Mouse (Mus musculus) heart, postnatal 14 days (tissue): ENCODE results near the gene Rnf186. TPM values are rescaled to one million over a fixed set of nuclear protein-coding genes. Genes with fewer than 3 reads are reported as not detected.

Source experiments
- DNase-seq, 2 experiments: peaks; one replicate each; pipeline ENCODE4 v3.0.0; 2021 to 2022
- intact Hi-C: fragments of 180-260 bp; cut with DNase I; formaldehyde crosslinking; loops from one replicate; pipeline ENCODE4 v1.15.1; 2025
- long read RNA-seq, 2 experiments: library from polyadenylated mRNA; stranded (forward); transcript quantifications; one replicate each; pipeline ENCODE4 v2.0.0; 2021
- total RNA-seq, 2 experiments: library from RNA; stranded (reverse); gene quantifications; 2 replicates each; pipeline ENCODE4 v1.2.3; 2021

The Rnf186 gene
- total RNA-seq: under 1 TPM in 1 of 2 experiments, not detected in 1; 0.22 TPM
- long read RNA-seq, experiment 1: 0 reads
- long read RNA-seq, experiment 2: 0 reads

DNA sequence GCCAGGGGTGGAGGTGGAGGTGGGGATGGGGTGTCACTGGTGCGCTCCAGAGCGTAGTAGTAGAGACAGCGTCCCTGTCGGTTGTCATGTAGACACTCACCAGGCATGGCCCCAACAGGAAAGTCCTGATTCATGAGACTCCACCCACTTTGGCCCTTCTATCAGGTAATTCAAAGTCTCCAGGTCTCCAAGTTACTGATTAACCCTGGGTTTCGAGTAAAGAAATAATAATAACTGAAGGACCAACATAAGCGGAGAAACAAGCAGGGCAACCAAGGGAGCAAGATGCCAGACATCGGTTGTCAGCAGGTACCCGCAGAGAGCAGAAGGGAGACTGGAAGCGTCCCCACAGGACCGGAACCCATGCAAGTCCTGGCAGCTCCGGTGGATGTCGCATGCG, at the start of gene Rnf186:
Rnf186 (plus strand) TSS at position 247 of the 400 bp plus-strand sequence.
- DNase-seq: no peak
- intact Hi-C loops: no loop called here

DNA sequence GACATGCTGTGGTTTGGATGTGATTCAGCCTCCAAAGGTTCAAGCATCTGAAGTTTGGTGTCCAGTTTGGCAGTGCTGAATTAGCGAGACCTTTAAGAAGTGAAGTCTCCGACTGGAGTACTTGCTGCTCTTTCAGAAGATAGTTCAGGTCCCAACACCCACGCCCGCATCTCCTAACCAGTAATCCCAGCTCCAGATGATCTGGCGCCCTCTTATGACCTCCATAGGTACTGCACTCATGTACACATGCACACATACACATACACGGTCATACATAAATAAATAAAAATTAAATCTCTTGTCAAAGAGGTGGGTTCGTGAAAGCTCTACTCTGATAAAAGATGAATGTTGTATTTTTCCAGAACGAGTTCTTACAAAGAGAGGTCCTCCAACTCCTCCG, 49.6 kb upstream of the Rnf186 start:
- intact Hi-C loops: no loop called here
- DNase-seq: no peak

DNA sequence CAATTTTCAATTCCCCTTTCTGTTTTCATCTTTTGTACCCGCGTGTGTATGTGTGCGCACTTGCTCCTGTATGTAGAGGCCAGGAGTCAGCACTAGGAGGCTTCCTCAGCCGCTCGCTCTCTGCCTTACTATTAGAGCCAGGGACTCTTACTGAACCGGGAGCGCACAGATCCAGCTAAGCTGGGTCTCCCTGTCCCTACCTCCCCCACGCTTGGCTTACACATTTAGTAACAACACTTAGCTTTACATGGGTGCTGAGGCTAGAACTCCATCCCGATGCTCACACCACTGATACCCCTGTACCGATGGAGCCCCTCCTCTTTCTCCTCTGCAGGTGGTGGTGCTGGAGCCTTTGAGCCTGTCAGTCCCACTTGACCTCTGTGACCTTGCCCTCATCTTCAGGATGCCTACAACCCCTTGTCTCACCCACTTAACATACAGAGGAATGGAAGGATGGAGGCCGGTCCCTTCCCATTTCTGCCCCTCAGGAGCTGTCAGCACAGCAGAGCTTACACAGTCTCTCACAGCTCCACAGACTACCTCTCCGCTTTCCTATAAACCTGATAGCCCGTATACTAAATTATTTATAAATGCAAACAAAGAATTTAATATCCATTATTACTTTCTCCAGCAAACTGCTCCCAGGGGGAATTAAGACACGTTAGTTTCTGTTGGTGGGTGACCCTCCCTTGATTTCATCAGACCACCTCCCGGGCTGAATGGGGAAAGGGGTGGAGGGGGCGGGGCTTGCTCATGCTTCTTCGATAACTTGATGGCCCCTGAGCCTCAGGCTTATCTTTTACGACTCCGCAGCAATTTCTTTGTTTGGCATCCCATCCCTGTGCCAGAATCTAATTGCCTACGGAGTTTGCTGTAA, 45.4 kb upstream of the Rnf186 start:
- intact Hi-C loops: loop anchor here (2.0 kb wide), 3 partner anchors 49 to 157 kb away; no protein-coding TSS in a partner anchor

DNA sequence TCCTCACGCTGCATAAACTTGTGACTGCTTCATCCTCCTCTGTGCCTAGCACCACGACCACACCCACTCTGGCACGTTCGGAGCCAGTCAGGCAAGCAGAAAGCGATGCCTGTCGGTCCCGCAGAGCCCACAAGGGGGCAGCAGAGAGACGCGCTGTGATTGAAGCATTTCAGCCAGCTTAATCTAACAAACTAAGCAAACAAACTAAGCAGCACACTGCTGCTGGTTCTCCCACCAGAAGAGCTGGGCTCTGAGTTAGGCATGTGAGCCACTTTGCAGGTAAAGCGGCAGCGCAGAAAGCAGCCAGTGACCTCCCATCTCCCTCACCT, 44.8 kb upstream of the Rnf186 start:
- DNase-seq: peak; percentile 96 to 99

More for the DNA sequence above, 45.4 kb upstream of the Rnf186 start:
- no peak for DNase-seq

DNA sequence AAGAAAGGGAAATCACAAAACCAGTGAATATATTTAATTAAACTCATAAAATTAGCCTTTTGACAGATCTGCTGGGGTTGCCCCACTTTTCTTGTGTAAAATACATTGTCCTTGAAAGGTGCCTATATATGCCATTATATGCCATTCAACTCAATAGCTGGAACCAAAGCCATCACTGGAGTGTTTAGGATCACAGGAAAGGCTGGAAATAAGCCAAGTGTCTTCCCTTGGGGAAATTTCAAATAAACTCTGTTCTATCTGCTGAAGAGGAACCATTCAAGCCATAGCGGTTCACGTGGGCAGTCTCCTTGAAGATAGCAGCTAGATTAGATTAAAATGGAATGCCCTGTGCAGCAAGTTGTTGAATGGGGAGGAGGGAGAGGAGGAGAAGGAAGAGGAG, 41.4 kb upstream of the Rnf186 start:
- intact Hi-C loops: no loop called here
- no peak for DNase-seq

More for the DNA sequence above, 44.8 kb upstream of the Rnf186 start:
- intact Hi-C loops: loop anchor here (2.0 kb wide), 3 partner anchors 49 to 157 kb away; no protein-coding TSS in a partner anchor

DNA sequence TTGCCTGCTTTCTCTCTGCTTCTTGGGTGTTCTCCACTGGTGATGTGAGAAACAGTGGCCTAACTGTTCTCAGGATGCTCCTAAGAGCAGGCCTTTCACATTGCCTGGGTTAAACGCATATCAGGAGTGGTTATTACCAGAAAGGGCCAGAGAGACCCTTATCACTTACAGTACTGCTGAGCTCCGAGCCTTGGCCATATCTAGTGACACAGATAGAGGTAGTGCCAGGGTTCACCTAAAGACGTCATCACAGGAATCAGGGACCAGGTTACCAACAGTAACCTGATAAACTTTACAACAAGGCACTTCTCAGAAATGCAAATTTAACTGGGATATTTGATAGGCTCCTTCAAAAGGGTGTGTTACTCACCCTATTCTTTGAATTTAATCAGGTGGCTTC, 33.0 kb upstream of the Rnf186 start:
- no peak for DNase-seq
- intact Hi-C loops: no loop called here

DNA sequence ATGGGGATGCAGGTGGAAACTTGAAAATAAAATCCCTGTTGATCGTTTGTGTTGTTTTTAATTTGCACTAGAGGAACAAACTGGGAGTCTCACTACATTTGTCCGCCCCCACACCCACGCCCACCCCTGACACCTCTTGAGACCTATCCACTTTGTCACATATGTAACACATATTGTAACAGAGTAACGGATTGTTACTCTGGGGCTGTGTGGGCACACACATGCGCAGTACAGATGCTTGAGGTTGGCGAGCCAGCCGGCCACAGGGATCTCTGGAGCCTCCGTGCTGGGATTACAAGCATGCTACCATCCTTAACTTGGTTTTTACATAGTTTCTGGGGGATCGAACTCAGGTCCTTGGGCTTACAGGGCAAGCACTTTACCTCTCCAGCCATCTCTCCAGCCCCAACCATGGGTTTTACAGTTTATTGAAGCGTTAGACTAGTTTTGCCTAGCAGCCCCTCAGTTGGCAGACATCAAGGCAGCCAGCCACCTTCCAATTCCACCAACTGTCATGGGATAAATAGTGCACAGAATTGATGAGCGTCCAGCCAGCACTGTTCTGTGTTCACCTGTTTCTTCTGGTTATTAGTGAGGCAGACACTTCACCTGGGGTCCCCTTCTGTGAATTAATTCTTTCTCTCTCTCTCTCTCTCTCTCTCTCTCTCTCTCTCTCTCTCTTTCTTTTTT, 32.3 kb upstream of the Rnf186 start:
- intact Hi-C loops: no loop called here
- DNase-seq: no peak

DNA sequence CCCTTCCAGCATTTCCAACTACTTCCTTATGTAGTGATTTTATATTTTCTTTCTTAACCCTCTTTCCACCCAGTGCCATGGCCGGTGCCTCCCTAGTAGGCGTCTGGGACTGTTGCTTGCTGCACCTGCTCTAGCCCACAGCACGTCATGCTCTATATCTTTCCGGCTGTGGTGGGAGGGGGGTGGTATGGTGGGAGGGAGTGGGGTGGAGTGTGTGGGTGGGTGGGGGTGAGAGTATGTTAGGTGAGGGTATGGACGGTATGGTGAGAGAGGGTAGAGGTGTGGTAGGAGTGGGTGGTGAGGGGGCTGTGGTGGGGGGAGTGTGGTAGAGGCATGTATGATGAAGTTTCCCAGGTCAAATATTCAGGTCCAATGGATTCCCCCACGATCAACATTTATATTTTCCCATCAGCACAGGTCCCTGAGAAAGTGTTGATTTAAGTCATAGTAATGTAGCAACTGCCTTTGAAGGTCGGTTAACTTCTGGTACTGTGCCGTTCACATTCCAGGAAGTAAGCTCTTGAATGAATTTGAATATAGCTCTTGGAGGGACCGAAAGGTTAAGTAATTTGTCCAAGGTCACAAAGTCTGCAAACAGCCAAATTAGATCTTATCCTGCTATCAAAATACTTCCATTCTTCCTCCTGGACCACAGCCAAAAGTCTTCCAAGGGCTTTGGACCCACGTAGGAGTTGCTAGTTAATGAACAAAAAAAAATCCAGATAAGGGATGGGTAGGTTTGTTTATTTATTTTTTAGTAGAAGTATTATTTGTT, 28.2 kb upstream of the Rnf186 start:
- DNase-seq: no peak
- intact Hi-C loops: no loop called here

DNA sequence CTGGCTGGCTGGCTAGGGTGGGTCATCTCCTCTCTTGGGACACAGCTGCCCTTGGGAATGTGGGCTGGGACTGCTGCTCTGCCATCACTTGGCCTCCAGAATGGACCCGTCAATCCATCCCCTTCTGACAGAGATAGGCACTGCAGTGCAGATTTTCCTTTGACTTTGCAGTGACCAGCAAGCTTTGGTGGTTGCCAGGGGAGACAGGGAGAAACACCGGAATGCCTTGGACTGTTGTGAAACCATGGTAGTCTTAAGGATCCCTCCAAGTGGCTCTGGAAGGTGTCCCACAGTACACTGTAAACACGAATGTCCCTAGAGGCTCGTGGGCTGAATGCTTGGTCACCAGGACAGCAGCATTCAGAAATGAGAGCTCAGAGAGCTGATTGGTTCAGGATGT, 27.4 kb upstream of the Rnf186 start:
- intact Hi-C loops: no loop called here
- DNase-seq: no peak

DNA sequence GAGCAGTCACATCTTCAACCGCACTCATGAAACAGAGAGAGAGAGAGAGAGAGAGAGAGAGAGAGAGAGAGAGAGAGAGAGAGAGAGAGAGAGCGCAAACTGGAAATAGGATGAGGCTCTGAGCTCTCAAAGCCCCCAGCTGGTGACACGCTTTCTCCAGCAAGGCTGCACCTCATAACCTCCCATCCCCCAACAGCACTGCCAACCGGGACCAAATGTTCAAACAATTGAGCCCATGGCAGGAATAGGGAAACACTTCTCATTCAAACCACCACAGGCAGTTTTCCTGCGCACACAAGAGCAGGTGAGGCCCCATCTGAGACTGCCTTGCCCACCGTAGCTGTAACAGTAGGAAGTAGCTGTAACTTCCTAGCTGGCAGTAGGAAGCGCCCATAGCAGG, 25.5 kb upstream of the Rnf186 start:
- DNase-seq: no peak
- intact Hi-C loops: loop anchor here (5.0 kb wide), 1 partner anchor 41 kb away; no protein-coding TSS in a partner anchor

DNA sequence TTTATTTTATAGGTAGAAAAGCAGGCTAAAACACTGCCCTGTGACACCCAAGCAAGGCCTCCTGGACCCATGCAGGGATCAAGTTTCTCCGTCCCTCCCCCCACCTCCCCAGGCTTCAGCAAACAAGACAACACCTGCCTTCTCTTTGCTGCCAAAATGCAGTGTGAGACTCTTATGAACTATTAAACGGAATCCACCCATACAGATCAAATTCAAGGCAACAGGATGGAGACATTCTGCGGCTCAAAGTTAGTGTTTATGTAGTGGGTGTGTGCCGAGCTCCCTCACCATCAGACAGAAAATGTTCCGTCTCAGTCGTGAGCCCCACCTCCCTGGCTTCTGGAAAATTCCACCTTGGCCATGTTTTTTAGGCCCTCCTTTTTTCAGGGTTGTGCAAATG, 24.9 kb upstream of the Rnf186 start:
- no peak for DNase-seq
- intact Hi-C loops: loop anchor here (5.0 kb wide), 1 partner anchor 40 kb away; no protein-coding TSS in a partner anchor

DNA sequence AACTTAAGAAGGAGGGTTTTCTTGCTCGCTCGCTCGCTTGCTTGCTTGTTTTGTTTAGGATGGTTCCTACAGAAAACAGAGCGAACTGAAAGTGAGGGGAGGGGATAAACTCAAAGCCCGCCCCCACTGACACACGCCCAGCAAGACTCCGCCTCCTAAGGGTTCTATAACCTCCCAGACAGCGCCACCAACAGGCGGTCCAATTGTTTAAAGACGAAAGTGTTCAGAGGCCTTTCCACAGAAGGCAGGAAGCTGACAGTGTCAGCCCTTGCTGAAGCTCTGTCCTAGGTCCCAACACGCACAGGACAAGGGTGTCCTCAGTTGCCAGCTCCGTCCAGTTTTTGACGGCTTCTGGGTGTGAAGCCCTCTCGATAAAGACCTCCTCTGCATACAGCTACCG, 23.2 kb upstream of the Rnf186 start:
- intact Hi-C loops: loop anchor here (5.0 kb wide), 1 partner anchor 39 kb away; no protein-coding TSS in a partner anchor
- peak; percentile 79 to 85 for DNase-seq

DNA sequence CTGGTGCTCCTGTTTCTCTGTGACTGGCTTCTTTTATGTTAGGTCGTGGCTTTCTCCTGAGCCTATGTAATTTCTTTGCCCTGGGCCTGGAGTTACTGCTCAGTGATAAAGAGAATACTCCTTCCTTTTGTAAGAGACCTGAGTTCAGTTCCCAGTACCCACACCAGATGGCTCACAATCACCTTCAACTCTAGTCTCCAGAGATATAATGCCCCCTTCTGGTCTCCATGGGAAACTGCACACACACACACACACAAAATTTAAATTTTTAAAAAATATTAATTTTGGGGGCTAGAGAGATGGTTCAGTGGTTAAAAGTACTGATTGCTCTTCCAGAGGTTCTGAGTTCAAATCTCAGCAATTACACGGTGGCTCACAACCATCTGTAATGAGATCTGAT, 18.7 kb upstream of the Rnf186 start:
- intact Hi-C loops: no loop called here
- no peak for DNase-seq

DNA sequence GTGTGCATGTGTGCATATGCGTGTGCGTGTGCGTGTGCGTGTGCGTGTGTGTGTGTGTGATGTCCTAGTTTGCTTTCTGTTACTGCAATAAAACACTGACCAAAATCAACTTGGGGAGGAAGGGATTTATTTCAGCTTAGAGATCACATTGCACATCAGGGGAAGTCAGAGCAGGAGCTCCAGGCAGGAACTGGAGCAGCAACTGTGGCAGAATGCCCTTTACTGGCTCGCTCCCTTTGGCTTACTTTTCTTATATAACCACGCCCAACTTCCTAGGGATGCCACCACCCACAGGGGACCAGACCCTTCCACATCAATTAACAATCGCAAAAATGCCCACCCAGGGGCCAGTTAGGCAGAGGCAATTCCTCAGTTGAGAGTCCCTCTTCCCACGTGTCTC, 8.3 kb upstream of the Rnf186 start:
- DNase-seq: no peak
- intact Hi-C loops: no loop called here

DNA sequence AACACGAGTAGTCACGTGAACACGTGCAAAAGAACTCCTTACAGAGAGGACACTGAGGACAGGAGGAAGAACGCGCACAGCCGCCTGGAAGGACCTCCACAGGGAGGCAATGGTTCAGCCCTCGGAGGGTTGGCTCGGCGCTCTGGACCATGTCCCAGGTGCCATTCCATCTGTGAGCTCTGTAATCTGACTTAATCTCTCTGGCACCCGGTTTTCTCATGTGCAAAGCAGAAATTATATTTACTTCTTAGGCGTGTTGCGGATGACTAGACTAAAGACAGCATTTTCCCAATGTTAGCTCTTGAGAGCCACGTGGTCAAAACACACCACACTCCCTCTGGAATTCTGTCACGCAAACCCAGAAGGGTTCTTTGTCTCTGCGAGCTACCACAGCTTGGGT, 7.8 kb upstream of the Rnf186 start:
- intact Hi-C loops: no loop called here
- no peak for DNase-seq

DNA sequence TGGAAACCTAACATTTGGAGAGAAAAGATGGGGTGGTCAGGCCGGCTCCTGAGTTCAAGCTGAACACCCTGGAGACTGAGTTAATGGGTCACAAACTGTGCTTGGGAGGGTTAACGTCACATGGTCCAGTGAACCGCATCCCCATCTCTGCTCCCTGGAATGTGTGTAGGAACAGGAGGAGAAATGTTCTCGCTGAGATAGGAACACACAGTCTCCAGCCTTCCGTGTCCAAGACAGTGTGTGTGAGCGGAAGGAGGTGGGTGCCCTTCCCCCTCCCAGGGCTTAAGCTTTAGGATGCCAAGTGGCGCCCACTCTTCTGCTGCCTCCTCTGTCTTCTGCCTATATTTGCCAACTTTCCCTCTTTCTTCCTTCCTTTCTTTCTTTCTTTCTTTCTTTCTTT, 7.0 kb upstream of the Rnf186 start:
- DNase-seq: no peak
- intact Hi-C loops: no loop called here

DNA sequence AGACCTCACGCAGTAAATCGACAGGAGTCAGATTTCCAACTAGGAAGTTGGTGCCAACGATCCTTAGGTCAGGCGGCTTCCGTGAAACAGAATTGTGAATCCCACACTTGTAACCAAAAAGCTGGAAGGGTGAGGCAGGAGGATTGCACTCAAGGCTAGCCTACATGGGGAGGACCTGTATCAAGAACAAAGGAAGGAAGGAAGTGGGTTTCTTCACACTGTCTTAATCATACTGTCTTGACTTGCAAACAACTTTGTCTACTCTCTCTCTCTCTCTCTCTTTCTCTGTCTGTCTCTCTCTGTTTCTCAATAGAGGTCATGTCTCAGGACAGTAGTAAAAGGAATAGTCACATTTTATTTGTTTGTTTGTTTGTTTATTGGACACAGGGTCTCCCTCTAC, 4.2 kb upstream of the Rnf186 start:
- DNase-seq: no peak
- intact Hi-C loops: no loop called here

DNA sequence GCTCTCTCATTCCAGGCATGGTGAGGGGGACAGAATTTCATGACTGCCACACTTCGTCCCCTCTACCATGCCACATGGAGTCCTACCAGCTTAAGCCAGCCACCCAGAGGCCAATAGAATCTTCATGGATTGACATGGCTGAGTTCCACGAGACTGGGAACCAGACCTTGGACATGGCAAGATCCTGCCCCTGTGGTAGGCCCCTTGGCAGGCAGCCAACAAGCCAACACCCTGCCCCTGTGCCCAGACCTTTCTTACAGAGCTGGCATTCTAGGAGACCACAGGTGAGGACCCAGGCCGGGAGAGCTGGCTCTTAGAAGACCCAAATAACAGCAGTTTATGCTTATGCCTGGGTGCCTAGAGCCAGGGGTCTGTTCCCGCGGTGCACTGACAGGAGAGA, 1.0 kb upstream of the Rnf186 start:
- DNase-seq: no peak
- intact Hi-C loops: no loop called here

DNA sequence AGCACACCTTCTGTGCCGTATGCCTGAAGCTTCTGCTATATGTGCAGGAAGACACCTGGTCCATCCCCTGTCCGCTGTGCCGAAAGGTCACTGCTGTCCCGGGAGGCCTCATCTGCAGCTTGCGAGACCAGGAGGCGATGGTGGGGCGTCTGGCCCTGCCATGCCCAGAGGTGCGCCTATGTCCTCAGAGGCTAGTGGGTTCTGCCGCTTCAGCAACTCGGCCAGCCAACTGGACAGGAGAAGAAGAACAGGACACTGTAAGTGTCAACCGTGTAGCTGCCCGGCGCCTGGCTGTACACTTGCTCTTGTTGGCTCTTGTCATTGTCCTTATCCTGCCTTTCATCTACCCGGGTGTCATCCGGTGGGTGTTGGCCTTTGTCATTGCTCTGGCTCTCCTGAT, 573 bp downstream of the Rnf186 start:
- DNase-seq: no peak
- intact Hi-C loops: no loop called here

DNA sequence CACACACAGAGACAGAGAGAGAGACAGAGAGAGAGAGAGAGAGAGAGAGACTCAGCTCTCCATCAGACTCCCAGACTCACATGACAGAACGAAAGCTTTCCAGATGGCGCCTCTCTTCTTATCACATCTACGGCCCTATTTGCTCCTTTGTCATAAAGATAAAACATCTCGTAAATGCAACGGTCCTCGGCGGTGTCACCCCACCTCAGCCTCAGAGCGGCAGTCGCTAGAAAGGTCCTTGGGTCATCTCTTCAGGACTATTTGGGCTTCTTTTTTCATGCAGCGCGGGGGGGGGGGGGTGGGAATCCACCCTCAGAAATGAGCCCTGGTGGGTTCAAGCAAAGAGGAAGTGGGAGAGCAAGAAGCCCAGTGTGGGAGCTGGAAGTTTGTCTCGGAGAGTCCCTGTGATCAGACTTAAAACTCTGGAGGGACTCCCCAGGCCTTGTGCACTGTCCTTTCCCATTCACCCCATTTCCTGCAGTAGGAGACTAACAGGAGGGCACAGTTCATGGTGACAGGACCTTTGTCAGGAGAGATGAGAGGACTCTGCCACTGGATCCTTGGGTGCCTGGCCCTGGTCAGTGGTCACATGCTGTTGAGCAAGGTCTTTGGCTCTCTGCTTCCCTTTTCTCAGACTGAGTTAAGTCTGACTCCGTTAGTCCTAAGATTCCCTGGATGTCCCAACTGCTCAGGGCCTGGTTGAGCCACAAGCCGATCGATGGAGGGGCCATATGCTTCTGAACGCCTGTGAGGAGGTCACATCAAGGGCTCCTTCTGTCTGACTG, 2.1 kb downstream of the Rnf186 start:
- no peak for DNase-seq
- intact Hi-C loops: no loop called here
